Mouse (Mus musculus): ENCODE results near the gene Hhip.

- TF ChIP-seq CTCF (IDR thresholded peaks at IDR 0.05; ENCODE audit: control insufficient read depth, insufficient read depth, insufficient read length), result no peak
- TF ChIP-seq MAX (IDR thresholded peaks at IDR 0.05), result no peak
- no peak for TF ChIP-seq FOSL1 (IDR thresholded peaks at IDR 0.05; ENCODE audit: insufficient read depth, low read length, poor library complexity, severe bottlenecking)
- TF ChIP-seq MYOD1 (IDR thresholded peaks at IDR 0.05; ENCODE audit: control insufficient read depth, insufficient read length, low read depth), result no peak
- no peak for TF ChIP-seq USF1 (IDR thresholded peaks at IDR 0.05; ENCODE audit: low read depth)
- no peak for TF ChIP-seq CEBPB (IDR thresholded peaks at IDR 0.05; ENCODE audit: low read depth)
- no peak for TF ChIP-seq MYOG (IDR thresholded peaks at IDR 0.05; ENCODE audit: control insufficient read depth, extremely low read depth, insufficient read length)
These were observed 1.3 kb downstream of the Hhip start for GRCm38 (mm10) chr8:80056331-80057070.

Data from C2C12 (cell line).